Mouse (Mus musculus): ENCODE data around the gene Tagln2. TPM values are rescaled to one million over a fixed set of nuclear protein-coding genes. Genes with fewer than 3 reads are reported as not detected.

Tagln2 gene
- polyA plus RNA-seq, 1 experiment = 321 TPM

- no peak overlapping the region for H3K4me3 ChIP-seq (ENCODE audit: insufficient read depth, low read length)
- H3K27ac ChIP-seq (ENCODE audit: insufficient read depth, low read depth, low read length) = no peak overlapping the region
- H3K4me1 ChIP-seq (ENCODE audit: control insufficient read depth, insufficient read depth, low read length) = peaks cover 17% of the 10 kb centered on the region
- TF ChIP-seq CTCF (IDR thresholded peaks at IDR 0.05; ENCODE audit: low read depth, low read length) (no peak), POLR2A (IDR thresholded peaks at IDR 0.05; ENCODE audit: borderline replicate concordance, low read depth, low read length) (no peak)
Measured at GRCm38 (mm10) chr1:172461602-172462001, 38.2 kb upstream of the Tagln2 start.

DNA sequence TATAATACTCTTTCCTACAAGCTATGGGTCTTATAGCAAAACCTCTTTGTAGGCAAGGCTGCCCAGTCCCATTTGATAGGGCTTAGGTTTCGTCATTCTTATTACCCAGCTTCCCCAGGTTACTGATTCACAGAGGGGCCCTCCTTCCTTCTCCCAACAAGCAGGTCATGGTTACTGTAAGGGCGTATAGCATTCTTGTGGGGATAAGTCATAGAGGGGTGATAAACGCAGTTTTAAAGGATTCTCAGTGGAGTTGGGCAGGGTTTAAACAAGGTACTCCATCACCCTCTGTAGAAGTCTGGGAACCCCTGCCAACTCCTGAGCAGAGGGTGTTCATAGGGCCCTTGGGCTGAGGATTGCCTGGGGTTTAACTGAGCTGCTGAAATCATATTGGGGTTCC lies 37.3 kb upstream of the Tagln2 start:
- no peak overlapping the region for H3K4me3 ChIP-seq (ENCODE audit: insufficient read depth, low read length)
- no peak overlapping the region for H3K27ac ChIP-seq (ENCODE audit: insufficient read depth, low read depth, low read length)
- peaks cover 17% of the 10 kb centered on the region for H3K4me1 ChIP-seq (ENCODE audit: control insufficient read depth, insufficient read depth, low read length)
- TF ChIP-seq CTCF (IDR thresholded peaks at IDR 0.05; ENCODE audit: low read depth, low read length) (no peak), POLR2A (IDR thresholded peaks at IDR 0.05; ENCODE audit: borderline replicate concordance, low read depth, low read length) (no peak)

- Histone ChIP-seq H3K4me3 (ENCODE audit: insufficient read depth, low read length) (no peak overlapping the region), H3K4me1 (ENCODE audit: control insufficient read depth, insufficient read depth, low read length) (peaks cover 17% of the 10 kb centered on the region), H3K27ac (ENCODE audit: insufficient read depth, low read depth, low read length) (no peak overlapping the region)
- TF ChIP-seq POLR2A (IDR thresholded peaks at IDR 0.05; ENCODE audit: borderline replicate concordance, low read depth, low read length) (no peak), CTCF (IDR thresholded peaks at IDR 0.05; ENCODE audit: low read depth, low read length) (no peak)
Measured at GRCm38 (mm10) chr1:172463387-172464333, 36.2 kb upstream of the Tagln2 start.

DNA sequence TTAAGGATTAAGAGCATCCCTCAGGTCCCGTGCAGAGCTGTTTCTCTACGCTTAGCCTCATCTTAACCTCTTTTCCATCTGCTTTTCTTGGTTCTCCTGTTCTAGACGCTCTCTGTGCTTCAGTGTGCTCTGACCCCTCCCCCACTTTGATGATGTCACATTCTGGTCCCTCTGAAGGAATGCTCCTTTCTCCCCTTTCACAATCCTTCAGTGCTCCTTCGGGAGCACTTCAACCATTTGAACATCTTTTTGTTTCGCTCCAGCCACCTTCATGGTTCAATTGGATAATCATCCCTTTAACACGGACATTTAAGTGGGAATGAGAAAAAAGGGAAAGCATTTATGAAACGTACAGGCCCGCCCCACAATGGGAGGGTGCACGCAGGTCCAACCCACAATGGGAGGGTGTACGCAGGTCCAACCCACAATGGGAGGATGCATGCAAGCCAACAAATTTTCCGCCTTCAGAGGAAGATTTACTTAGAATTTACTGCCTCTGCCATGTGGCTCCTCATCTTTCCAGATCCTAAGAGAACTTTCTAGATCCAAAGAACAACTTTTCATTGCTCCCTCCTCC lies 31.5 kb upstream of the Tagln2 start:
- Histone ChIP-seq H3K27ac (ENCODE audit: insufficient read depth, low read depth, low read length) (no peak overlapping the region), H3K4me1 (ENCODE audit: control insufficient read depth, insufficient read depth, low read length) (peaks cover 25% of the 10 kb centered on the region), H3K4me3 (ENCODE audit: insufficient read depth, low read length) (no peak overlapping the region)
- no peak for TF ChIP-seq CTCF (IDR thresholded peaks at IDR 0.05; ENCODE audit: low read depth, low read length)
- TF ChIP-seq POLR2A (IDR thresholded peaks at IDR 0.05; ENCODE audit: borderline replicate concordance, low read depth, low read length) = no peak

DNA sequence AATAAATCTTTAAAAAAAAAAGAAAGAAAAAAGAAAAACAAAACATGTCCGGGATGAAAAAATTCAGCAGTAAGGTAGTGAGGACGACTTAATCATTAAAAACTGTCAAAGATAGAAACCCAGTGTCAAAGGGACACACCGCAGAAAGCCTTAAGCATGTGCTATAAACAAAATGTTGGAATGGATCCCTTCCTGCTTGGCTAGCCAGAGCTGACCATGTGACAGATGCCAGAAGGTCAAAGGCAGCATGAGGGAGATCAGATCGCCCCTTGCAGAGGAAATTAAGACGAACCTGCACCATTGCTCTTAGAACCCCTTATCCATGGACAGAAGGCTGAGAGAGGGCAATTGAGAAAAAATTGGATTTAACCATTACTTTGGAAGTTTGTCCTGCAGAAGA lies 30.5 kb upstream of the Tagln2 start:
- TF ChIP-seq POLR2A (IDR thresholded peaks at IDR 0.05; ENCODE audit: borderline replicate concordance, low read depth, low read length) = no peak
- Histone ChIP-seq H3K4me1 (ENCODE audit: control insufficient read depth, insufficient read depth, low read length) (peaks cover 27% of the 10 kb centered on the region), H3K27ac (ENCODE audit: insufficient read depth, low read depth, low read length) (peak overlapping the region; percentile 59), H3K4me3 (ENCODE audit: insufficient read depth, low read length) (no peak overlapping the region)

DNA sequence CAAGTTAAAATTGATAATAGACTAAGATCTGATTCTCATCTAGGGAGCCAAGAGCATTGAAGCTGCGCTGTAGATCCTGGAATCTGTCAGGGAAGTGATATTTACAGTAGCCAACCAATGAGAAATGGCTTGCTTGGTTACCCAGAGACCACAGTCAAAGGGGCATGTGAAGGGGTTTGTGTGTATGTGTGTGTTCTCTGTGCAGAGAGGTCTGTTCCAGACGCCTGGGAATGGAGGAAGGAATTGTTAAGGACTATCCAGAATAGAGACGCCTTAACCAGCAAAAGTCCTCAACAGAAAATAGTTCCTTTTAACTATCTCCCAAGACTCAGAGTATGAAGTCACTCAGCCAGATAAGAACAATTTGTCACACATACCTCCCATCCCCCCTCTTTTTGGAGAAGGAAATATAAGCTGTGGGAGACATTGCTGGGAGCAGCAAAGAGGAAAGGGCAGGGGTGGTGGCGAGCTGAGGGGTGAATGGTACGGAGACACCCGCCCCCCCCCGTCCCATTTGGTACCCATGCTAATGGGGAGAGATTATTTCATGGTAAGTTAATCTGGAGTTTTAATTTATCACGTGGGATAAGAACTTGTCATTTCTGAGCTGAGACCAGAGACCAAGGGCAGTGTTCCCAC lies 29.9 kb upstream of the Tagln2 start:
- TF ChIP-seq CTCF (IDR thresholded peaks at IDR 0.05; ENCODE audit: low read depth, low read length) = no peak
- no peak for TF ChIP-seq POLR2A (IDR thresholded peaks at IDR 0.05; ENCODE audit: borderline replicate concordance, low read depth, low read length)
- Histone ChIP-seq H3K4me1 (ENCODE audit: control insufficient read depth, insufficient read depth, low read length) (peaks cover 32% of the 10 kb centered on the region), H3K4me3 (ENCODE audit: insufficient read depth, low read length) (no peak overlapping the region), H3K27ac (ENCODE audit: insufficient read depth, low read depth, low read length) (peak overlapping the region; percentile 59)

DNA sequence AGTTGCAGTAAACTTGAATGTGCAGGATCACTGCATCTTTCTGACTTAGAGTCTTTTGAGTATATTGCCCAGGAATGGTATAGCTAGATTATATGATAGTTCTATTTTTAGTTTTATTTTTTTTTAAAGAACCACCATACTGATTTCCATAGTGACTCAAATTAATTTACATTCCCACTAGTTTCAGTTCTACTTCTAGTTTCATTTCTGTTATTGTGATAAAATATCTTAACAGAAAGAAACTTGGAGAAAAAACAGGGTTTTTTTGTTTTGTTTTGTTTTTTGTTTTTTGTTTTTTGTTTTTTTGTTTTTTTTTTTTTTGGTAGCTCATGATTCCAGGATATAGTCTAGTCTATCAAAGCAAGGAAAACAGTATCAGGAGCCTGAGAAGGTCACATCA lies 26.9 kb upstream of the Tagln2 start:
- no peak overlapping the region for H3K4me3 ChIP-seq (ENCODE audit: insufficient read depth, low read length)
- H3K27ac ChIP-seq (ENCODE audit: insufficient read depth, low read depth, low read length) = no peak overlapping the region
- H3K4me1 ChIP-seq (ENCODE audit: control insufficient read depth, insufficient read depth, low read length) = peaks cover 55% of the 10 kb centered on the region
- TF ChIP-seq POLR2A (IDR thresholded peaks at IDR 0.05; ENCODE audit: borderline replicate concordance, low read depth, low read length) = no peak
- no peak for TF ChIP-seq CTCF (IDR thresholded peaks at IDR 0.05; ENCODE audit: low read depth, low read length)

- no peak overlapping the region for H3K27ac ChIP-seq (ENCODE audit: insufficient read depth, low read depth, low read length)
- no peak overlapping the region for H3K4me3 ChIP-seq (ENCODE audit: insufficient read depth, low read length)
- TF ChIP-seq POLR2A (IDR thresholded peaks at IDR 0.05; ENCODE audit: borderline replicate concordance, low read depth, low read length) (no peak), CTCF (IDR thresholded peaks at IDR 0.05; ENCODE audit: low read depth, low read length) (no peak)
- peaks cover 59% of the 10 kb centered on the region for H3K4me1 ChIP-seq (ENCODE audit: control insufficient read depth, insufficient read depth, low read length)
Measured at GRCm38 (mm10) chr1:172474196-172474595, 25.7 kb upstream of the Tagln2 start.

- Histone ChIP-seq H3K4me3 (ENCODE audit: insufficient read depth, low read length) (peak within 1 kb of the TSS; percentile 21; the same call in 1 of the 2 replicates), H3K4me1 (ENCODE audit: control insufficient read depth, insufficient read depth, low read length) (peaks cover 50% of the 10 kb centered on the region), H3K27ac (ENCODE audit: insufficient read depth, low read depth, low read length) (peak within 1 kb of the TSS; percentile 61)
- TF ChIP-seq CTCF (IDR thresholded peaks at IDR 0.05; ENCODE audit: low read depth, low read length) (no peak), POLR2A (IDR thresholded peaks at IDR 0.05; ENCODE audit: borderline replicate concordance, low read depth, low read length) (no peak)
Measured at GRCm38 (mm10) chr1:172475054-172475741, 24.6 kb upstream of the Tagln2 start, which contains the start of gene Slamf9. Gene Slamf9, plus strand, starts transcription at chr1:172475358.

All from bone marrow macrophage, adult 2 months (primary cell).